Mouse (Mus musculus): ENCODE measurements at regions not wholly inside any gene's neighbourhood (a gene's known extent, or its start where the extent isn't known, plus 50 kb on each side); places are given as distances from the start of the nearest gene placed in this dataset.

DNA sequence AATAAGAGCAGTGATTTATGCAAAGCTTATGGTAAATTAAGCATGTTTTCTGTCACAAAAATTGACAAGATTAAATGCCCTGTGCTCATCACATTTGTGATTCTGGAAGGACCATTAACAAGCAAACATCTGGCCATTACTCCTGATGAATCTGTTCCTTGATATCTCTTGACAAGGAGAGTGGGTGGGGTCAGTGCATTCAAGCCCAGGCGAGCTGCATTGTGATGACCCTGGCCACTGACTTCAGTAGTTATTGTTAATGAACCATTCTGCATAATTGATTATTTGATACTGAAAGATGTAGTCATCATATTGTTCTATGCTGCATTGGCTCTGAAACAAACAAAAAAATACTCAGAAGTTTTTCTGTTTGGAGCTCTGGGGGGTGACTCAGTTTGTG lies 115.4 kb upstream of the Prmt6 start:
- Histone ChIP-seq H3K4me3 (no peak overlapping the region), H3K27ac (no peak overlapping the region)
- DNase-seq (ENCODE audit: low spot score in 2 of 2): no peak
- TF ChIP-seq CTCF (conservative IDR thresholded peaks at IDR 0.05): no peak

DNA sequence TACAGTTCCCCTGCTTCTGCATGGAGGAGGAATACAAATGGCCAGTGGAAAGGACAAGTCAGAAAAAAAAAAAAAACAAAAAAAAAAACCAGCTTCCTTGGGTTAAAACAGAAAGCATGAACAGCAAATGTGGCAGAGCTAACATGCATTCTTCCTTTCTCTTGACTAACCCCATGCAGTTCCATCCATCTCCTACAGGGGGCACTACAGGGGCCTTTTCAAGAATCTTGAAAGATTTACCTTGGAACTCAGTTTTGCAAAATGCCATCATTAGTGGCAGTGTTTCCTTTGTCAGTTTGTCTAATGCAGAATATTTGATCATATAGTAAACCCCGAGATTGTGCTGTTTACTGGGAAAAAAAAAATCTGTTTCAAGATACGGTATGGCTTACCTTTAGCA lies 111.1 kb upstream of the Prmt6 start:
- H3K4me3 ChIP-seq: no peak overlapping the region
- no peak for DNase-seq (ENCODE audit: low spot score in 2 of 2)
- peak; percentile 69 for TF ChIP-seq CTCF (conservative IDR thresholded peaks at IDR 0.05)
- no peak overlapping the region for H3K27ac ChIP-seq

DNA sequence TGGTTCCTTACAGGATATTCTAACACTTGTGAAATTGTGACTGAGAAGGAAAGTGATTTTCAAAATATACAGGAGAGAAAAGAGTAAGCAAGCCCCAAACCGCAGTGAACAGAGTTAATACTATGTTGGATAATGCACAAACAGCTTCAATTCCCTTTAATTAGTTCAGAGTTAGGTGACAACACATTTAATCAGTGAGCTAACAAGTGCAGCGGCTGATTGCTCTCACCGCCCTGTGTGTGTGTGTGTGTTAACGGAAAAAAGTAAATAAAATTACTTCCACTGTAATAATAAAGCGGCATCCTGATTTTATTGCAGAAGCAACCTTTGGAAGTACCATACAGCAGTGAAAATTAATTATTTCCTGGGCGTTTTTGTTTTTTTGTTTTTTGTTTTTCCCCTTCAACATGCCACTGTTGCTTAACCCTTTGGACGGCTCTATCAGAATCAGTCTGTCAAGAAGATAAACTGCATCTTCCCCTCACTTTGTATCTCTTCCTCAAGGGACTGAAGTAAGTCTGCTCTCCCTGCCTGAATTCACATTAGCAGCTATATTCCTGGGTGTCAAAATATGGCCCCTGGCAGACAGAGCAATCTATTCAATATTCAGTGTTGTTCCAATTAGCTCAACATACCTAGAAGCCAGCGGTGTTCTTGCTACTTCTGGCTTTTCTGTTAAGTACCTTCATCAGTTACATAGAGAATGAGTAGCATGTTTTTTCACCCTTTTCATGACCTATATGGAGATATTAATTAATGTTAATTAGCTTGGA lies 106.2 kb upstream of the Prmt6 start:
- DNase-seq (ENCODE audit: low spot score in 2 of 2): no peak
- no peak overlapping the region for H3K4me3 ChIP-seq
- no peak for TF ChIP-seq CTCF (conservative IDR thresholded peaks at IDR 0.05)
- H3K27ac ChIP-seq: no peak overlapping the region

DNA sequence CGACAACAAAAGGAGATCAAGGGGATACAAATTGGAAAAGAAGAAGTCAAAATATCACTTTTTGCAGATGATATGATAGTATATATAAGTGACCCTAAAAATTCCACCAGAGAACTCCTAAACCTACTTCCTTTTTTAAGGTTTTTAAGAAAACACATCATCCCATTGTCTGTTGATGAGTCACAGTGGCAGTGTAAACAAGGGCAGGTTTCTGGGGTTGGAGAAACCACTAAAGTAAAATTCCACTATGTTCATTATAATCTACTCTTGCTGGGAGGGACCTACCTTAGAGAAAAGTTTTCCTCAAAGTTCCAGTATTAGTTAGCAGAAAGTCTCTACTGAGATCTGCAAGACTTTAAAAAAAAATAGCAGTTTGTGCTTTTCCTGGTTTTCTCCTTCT lies 102.9 kb upstream of the Prmt6 start:
- no peak for DNase-seq (ENCODE audit: low spot score in 2 of 2)
- no peak for TF ChIP-seq CTCF (conservative IDR thresholded peaks at IDR 0.05)
- Histone ChIP-seq H3K27ac (no peak overlapping the region), H3K4me3 (no peak overlapping the region)

DNA sequence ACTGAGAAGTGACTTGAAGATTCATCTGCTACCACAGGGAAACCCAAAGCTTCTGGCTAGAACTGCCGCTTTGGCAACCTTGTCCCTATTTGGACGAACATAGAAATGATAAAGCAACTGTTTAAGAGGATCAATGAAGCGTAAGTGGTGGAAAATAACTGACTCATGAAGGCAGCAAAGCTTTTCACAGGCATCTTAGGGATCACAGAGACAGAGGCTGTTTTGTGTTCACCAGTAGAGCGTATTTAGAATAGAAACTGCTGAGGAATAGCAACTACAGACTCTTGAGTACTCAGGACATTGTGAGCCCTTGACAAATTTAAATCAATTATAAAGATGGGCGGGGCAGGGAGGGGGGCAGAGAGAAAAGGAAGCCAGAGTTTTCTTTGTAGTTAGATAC lies 99.3 kb upstream of the Prmt6 start:
- no peak for DNase-seq (ENCODE audit: low spot score in 2 of 2)
- no peak overlapping the region for H3K4me3 ChIP-seq
- no peak for TF ChIP-seq CTCF (conservative IDR thresholded peaks at IDR 0.05)
- no peak overlapping the region for H3K27ac ChIP-seq

DNA sequence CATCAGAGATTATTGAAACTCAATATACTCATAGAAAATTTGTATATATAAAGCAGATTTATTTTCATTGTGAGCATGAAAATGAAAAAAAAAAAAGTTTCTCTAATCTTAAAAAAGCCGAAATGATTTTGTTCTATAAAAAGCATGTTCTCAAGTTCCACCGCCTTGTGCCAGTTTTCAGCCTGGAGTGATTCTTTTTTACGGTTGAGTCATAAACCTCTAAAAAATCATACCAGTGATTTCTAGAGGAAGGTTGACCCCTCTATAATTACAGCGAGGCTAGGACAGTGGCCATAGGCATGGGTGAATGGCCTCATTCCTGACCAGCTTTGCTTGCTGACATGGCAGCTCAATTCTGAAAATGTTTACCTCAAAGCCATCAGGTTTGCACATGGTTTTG lies 98.6 kb upstream of the Prmt6 start:
- no peak for TF ChIP-seq CTCF (conservative IDR thresholded peaks at IDR 0.05)
- Histone ChIP-seq H3K27ac (no peak overlapping the region), H3K4me3 (no peak overlapping the region)
- DNase-seq (ENCODE audit: low spot score in 2 of 2): no peak

DNA sequence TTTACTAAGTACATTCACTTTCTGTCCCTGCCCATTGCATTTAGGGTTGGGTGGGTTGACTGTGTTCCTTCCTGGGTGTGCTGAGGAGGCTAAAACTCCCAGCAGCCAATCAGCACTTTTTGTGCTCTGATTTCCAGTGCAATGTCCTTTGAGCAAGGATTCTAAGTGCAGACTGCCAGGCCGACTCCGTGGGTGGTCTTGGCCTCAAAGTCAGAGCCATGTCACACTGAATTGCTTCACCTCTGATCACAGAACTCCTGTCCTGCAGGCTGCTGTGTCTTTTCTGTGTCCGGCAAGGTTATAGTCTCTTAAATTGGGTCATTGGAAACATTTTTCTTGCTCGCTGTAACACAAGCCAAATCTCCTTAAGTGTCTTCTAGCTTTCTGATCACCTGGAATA lies 94.0 kb upstream of the Prmt6 start:
- no peak overlapping the region for H3K27ac ChIP-seq
- DNase-seq (ENCODE audit: low spot score in 2 of 2): no peak
- no peak overlapping the region for H3K4me3 ChIP-seq
- TF ChIP-seq CTCF (conservative IDR thresholded peaks at IDR 0.05): no peak

DNA sequence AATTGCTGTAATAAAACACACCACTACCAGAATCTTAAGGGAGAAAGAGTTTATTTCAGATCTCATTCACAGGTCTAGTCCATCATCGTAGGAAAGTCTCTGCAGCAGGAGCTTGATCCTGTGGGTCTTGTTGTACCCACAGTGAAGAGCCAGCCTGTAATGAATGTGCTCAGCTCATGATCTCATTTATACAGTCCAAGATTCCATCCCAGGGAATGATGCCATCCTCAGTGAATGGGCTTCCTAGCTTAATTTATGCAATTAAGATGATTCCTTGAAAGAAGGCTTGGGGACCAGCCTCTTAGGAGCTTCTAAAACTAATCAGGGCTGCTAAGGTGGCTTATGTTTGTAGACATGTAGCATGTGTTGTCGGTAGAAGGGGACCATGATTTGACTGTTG lies 89.3 kb upstream of the Prmt6 start:
- no peak overlapping the region for H3K27ac ChIP-seq
- H3K4me3 ChIP-seq: no peak overlapping the region
- TF ChIP-seq CTCF (conservative IDR thresholded peaks at IDR 0.05): no peak
- DNase-seq (ENCODE audit: low spot score in 2 of 2): no peak

DNA sequence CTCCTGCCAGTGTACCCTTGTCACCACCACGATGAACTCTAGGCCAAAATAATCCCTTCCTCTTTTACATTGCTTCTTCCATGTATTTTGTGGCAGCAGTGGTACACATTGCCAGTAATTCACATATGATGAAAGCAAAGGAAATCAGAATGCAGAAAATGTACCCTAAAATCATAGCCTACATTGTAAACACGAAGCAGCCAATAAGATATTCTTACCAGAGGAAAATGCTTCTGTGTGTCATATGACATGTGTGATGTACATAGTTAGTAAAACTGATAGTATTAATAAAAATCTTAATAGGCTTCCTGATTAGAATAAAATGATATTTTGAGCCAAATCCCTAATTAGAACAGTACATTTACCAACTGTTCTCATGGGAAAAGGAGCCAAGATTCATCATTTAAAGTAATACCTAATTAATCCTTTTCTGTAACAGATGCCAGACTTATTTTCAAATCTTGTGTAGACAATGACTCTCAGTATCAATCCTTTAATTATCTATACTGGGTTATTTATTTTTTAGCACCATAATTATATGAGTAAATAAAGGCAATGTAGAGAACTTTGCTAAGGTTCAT lies 88.3 kb upstream of the Prmt6 start:
- no peak for DNase-seq (ENCODE audit: low spot score in 2 of 2)
- no peak for TF ChIP-seq CTCF (conservative IDR thresholded peaks at IDR 0.05)
- H3K4me3 ChIP-seq: no peak overlapping the region
- peak overlapping the region; percentile 32; the same call in 1 of the 2 replicates for H3K27ac ChIP-seq

DNA sequence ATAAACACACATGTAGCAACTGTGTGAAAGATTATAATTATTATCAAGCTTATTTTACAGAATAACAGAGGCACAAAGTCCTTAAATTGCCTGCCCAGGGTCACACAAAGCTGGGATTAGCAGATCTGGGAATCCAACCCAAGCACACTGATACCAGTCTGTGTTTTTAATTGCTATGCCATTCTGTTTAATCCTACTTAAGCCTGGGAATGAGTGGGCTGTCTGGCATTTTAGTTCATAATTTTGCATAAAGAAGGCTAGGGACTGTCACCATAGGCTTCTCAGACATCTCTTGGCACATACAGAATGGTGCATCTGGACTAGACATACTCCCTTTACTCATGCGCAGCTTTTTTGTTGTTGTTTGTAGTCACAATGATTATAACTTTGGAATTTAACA lies 78.4 kb upstream of the Prmt6 start:
- Histone ChIP-seq H3K4me3 (no peak overlapping the region), H3K27ac (no peak overlapping the region)
- no peak for DNase-seq (ENCODE audit: low spot score in 2 of 2)
- TF ChIP-seq CTCF (conservative IDR thresholded peaks at IDR 0.05): no peak

DNA sequence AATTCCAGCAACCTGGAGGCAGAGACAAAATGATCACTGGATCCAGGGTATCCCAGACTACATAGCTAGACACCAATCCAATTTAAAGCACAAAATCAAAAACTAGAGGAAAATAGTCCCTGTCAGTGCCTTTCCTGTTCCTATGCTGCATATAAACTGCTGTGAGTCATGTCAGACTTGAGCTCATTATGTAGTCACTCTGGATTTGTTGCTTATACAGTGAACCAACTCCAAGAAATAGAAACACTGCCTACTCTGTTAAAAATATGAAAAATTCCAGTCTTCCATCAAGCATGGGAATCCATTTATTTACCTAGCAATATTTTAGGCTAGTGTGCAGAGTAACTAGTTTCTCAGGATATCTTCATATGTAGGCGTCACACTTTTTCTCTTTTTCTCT lies 59.5 kb upstream of the Prmt6 start:
- no peak for DNase-seq (ENCODE audit: low spot score in 2 of 2)
- H3K27ac ChIP-seq: no peak overlapping the region
- no peak overlapping the region for H3K4me3 ChIP-seq
- TF ChIP-seq CTCF (conservative IDR thresholded peaks at IDR 0.05): no peak

DNA sequence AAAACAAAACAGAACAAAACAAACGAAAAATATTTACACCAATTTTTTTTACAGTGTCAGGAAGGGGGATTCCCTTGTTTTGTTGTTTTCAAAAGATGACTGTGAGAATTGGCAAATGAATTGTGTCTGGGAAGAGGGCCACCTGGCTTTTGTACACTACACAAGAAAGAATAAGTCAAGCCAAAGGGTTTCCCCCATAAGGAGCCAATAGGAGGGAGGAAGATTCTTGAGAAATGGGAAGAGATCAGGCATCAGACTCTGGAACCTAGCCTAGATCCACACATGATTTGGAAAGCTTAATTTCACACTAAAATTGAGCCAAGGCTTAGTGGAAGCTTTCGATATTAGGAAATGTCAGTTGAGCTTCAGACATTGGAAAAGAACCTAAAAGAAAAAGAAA lies 52.4 kb upstream of the Prmt6 start:
- Histone ChIP-seq H3K27ac (no peak overlapping the region), H3K4me3 (no peak overlapping the region)
- no peak for TF ChIP-seq CTCF (conservative IDR thresholded peaks at IDR 0.05)
- DNase-seq (ENCODE audit: low spot score in 2 of 2): peak in 1 of 2 experiments; percentile 3

All from layer of hippocampus, adult 2 months (tissue).